Mouse (Mus musculus): ENCODE data around the gene Cdkal1.

GRCm38 (mm10) chr13:29307420-29307819, 548.1 kb downstream of the Cdkal1 start:
- TF ChIP-seq CTCF (IDR thresholded peaks at IDR 0.05; ENCODE audit: low read depth) (no peak), EP300 (IDR thresholded peaks at IDR 0.05; ENCODE audit: low read depth) (no peak)

Measured in liver, embryonic 14.5 days (tissue).